In genomic region chr9:110229566-110230248, GRCm38 (mm10) we compare ENCODE assay signal across 15 mouse cellular contexts. TPM values are rescaled to one million over a fixed set of nuclear protein-coding genes. Genes with fewer than 3 reads are reported as not detected.
A peak's percentile ranks its signal among the peaks of the same experiment; 100 is the strongest.
DNase-seq lines count a peak whose midpoint lies in the region; ATAC-seq lines count a peak whose summit lies in the region.
"Had no signal": no experiment of that assay in that cellular context is flagged by ENCODE, and none has a peak within 500 bp of the region (broad histone marks: within the 10 kb centered on the region; RNA-seq: fewer than 3 reads in every experiment).

No protein-coding gene starts in this region.

- H3K9me3 ChIP-seq in hindbrain, embryonic 13.5 days, result no peaks in the 10 kb centered on the region
- H3K9me3 ChIP-seq in hindbrain, embryonic 10.5 days, result no peaks in the 10 kb centered on the region
- H3K9me3 ChIP-seq: heart, embryonic 10.5 days; limb, embryonic 15.5 days had no signal

- no peaks in the 10 kb centered on the region for H3K4me1 ChIP-seq in hindbrain, embryonic 13.5 days (replicated peaks)
- H3K4me1 ChIP-seq in hindbrain, embryonic 10.5 days (replicated peaks), result no peaks in the 10 kb centered on the region
- H3K4me1 ChIP-seq: limb, embryonic 15.5 days had no signal

- H3K9ac ChIP-seq in hindbrain, embryonic 13.5 days, result no peak overlapping the region
- H3K9ac ChIP-seq: limb, embryonic 15.5 days had no signal

- H3K4me2 ChIP-seq in hindbrain, embryonic 13.5 days, result no peak overlapping the region
- H3K4me2 ChIP-seq: limb, embryonic 15.5 days had no signal

- no peak for ATAC-seq in hindbrain, embryonic 13.5 days (ENCODE audit: low FRiP score)
- ATAC-seq in CD4-positive, CD25-positive, alpha-beta regulatory T cell, adult 4 months, result no peak

- WGBS in hindbrain, embryonic 13.5 days, result 79% methylated on average over 10 of the region's 10 CpGs
- whole genome bisulfite sequencing in hindbrain, embryonic 10.5 days, result 90% methylated on average over 10 of the region's 10 CpGs

- H3K27ac ChIP-seq in hindbrain, embryonic 13.5 days, result 0 out of 2 replicates have a peak overlapping the region, but pooled peaks have one; percentile 19
- H3K27ac ChIP-seq in hindbrain, embryonic 10.5 days, result no peak overlapping the region
- H3K27ac ChIP-seq: gastrocnemius, adult 2 months; heart, embryonic 10.5 days; limb, embryonic 15.5 days had no signal

- H3K36me3 ChIP-seq in hindbrain, embryonic 13.5 days, result peaks cover 91% of the 10 kb centered on the region
- H3K36me3 ChIP-seq in hindbrain, embryonic 10.5 days, result peaks cover 100% of the 10 kb centered on the region

- no peak for DNase-seq in hindbrain, embryonic 10.5 days (ENCODE audit: low spot score)
- DNase-seq in right cerebral cortex, adult 18-20 months, result peak; percentile 38
- no peak for DNase-seq in right cerebral cortex, adult 2 months (ENCODE audit: low spot score in 2 of 2)
- peak; percentile 44 to 52 for DNase-seq in cerebellum, postnatal 25 days
- DNase-seq in spleen, postnatal 36 days (ENCODE audit: low spot score in 2 of 2), result no peak
- DNase-seq: adrenal gland, postnatal 14 days; gastrocnemius, adult 2 months; layer of hippocampus, postnatal 36 days; lung, postnatal 4 days; thymus, postnatal 25 days had no signal

- H3K27me3 ChIP-seq in hindbrain, embryonic 13.5 days, result no peaks in the 10 kb centered on the region
- H3K27me3 ChIP-seq in hindbrain, embryonic 10.5 days (ENCODE audit: insufficient read depth, poor library complexity, severe bottlenecking), result no peaks in the 10 kb centered on the region
- H3K27me3 ChIP-seq: limb, embryonic 15.5 days had no signal

- no peak overlapping the region for H3K4me3 ChIP-seq in hindbrain, embryonic 13.5 days
- no peak overlapping the region for H3K4me3 ChIP-seq in hindbrain, embryonic 10.5 days
- H3K4me3 ChIP-seq: gastrocnemius, adult 2 months; heart, embryonic 10.5 days; limb, embryonic 15.5 days; myocyte had no signal

RNA-seq across cellular contexts. Expression of gene Cspg5, which starts 13.9 kb away (rescaled TPM):
- 71.6 and 72.6 TPM in 2 replicates for polyA plus RNA-seq in hindbrain, embryonic 13.5 days (2015; fragmentation: Nextera tagmentation; extraction: Ambion mirVana)
- 7.0 and 15.1 TPM in 2 replicates for polyA plus RNA-seq in hindbrain, embryonic 10.5 days (2016; fragmentation: Nextera tagmentation; extraction: Ambion mirVana)
- polyA plus RNA-seq in CD4-positive, CD25-positive, alpha-beta regulatory T cell, adult 4 months (2017; shearing (Covaris generic)), result under 1 TPM; 0.24 to 0.57 TPM

Comparison
In these comparisons a context has a peak if more than half of its experiments do, and no peak if none do; other contexts are left out.
1. DNase-seq: peak in right cerebral cortex, adult 18-20 months (single experiment) and cerebellum, postnatal 25 days (2 of 2); none in hindbrain, embryonic 10.5 days (single experiment), right cerebral cortex, adult 2 months (0 of 2) and spleen, postnatal 36 days (0 of 2).